Mouse (Mus musculus): ENCODE measurements around the gene Umad1.
"Not testable (repeated sequence)": the region's sequence is repeated elsewhere in the genome, so short reads cannot be mapped to it uniquely, and the experiment has no call there.

Gene Umad1

DNA sequence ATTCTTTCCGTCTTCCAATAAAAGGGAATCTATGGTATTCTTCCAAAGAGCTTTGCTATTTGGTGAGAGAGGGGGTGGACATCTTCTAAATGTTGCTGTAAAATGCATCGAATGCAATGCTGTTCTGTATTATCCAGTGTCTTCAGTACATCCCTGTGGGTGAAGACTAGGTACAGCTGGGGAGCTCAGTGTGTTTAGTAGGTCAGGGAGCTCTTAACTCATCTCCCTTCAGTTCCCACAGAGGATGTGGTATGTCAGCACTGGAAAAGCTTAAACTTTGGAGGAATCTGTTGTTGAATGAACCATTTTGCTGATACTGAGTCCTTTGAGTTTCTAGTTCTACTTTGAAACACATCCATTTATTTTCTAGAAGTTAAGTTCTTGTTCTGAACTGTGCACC, 53.5 kb downstream of the Umad1 start:
- in situ Hi-C loops (cut with MboI, MseI), result no loop called here

DNA sequence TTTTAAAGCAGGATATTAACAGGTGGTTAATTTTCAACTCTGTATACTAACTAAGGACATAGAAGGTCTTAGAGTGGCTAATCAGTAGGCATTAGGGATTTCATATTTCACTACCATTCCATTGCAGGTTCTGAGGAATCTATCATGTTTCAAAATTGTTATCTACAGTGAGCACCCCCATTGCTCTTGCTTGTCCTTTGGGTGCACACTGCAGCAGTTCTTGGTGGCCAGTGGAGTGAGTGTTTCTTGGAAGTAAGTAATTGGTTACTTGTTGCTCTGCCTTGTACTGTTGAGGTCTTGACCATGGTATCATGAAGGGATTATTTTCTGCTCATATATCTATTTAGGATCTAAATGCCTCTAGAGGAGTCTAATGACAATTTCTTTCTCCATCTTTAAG, 57.1 kb downstream of the Umad1 start:
- in situ Hi-C loops (cut with MboI, MseI), result no loop called here

DNA sequence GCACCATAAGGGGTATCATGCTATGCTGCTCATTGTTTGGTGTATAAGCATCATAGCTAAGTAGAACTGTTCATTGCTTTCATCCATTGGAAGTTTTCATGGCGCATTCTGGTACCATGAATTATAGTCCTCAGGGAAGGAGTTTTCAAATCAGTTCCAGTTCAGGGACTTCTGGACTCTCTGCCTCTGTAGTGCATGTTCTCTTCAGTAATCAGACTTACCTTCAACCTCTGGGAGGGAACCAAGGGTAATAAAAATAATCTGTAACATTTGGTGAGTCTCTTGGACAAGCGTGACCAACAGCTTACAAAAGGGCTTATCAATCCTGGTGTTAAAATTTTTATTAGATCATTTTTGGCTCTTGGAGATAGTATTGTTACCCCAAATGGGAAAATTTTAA, 60.5 kb downstream of the Umad1 start:
- in situ Hi-C loops (cut with MboI, MseI), result no loop called here

DNA sequence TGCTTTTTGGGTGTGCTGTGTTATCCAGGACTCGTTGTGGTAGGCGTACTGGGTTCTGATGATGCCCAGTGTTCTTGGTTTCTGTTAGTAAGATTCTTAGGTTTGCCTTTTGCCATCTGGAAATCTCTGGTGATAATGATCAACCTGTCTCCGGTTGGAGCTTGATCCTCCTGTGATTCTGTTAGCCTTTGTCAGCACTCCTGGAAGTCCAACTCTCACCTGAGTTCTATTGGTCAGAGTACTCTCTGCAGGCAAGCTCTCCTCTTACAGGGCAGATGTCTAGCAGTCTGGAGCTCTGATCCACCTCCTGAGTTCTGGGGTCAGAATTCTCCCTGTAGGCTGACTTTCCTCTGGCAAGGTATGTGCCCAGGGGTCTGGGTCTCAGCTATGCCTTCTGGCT, 72.4 kb downstream of the Umad1 start:
- in situ Hi-C loops (cut with MboI, MseI), result not testable (repeated sequence)

DNA sequence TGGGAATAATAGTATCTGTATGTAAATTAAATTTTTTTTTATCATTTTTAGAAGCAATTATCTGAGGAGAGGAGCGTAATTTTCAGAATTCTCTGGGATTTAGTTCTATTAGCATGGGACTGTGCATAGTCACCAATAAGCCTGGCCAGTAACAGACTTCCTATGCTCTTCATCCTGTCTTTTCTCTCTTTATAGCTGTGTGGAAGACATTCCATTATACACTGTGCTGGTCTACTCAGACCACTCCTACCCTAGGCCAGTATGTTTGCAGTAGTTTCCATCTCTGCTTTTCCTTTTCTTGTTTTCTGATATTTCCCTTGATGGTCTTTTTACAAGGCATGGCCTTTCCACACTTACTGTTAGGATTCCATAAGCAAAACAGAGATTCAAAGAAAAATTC, 74.3 kb downstream of the Umad1 start:
- in situ Hi-C loops (cut with MboI, MseI), result no loop called here

DNA sequence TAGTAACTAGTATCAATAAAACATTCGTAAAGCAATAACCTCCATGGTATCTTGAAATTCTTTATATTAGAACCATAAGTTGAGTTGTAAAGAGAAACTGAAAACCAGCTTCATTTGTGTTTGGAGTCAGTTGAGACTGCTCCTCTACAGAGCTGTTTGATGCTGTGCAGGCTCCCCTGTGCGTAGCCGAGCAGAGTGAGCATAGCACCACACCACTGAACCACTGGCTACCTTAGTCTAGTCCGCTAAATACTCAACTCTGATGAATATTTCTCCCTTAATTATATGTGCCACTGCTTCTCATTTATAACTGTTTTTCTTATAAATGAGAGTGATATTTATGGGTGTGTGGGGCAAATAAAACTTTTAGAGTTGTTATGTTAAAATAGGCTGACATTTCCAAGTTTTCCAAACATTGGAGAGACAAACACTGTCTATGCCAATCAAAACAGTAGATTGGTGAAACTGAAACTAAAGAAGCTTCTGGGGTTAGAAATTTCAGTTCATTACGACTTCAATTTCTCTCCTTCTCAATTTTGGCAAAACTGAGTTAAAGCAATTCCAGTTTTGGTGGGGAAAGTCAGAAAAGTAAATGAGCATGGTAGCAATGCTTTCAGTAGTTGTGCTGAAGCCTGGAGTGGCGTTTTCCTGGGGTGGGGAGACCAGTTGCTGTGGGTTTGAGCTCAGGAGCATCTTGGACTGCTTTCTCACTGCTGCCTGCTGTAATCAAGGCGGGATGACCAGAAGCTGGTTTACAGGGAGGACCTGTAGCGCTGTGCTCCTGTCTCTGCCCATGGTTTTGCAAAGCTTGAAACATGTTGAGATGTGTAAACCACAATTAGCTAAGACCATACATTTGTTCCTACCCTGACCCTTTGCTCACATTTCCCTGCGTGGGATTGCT, 77.7 kb downstream of the Umad1 start:
- in situ Hi-C loops (cut with MboI, MseI), result no loop called here

DNA sequence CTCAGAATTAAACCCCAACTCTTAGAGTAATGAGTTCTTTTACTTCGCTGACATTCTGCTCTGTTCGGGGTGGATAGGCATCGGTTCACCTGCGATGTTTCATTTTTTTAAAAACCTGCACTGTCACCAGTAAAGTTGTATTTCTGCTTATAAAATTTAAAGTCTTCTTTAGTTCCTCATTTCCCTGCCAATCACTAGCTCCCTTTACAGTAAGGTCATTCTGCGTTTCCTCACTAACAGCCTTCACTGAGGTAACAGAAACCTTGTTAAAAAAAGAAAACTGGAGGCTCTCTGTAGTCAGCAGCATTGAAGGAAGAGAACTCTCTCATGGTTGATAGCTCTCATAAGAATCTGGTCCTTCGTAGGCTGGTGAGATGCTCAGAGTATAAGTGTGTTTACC, 80.4 kb downstream of the Umad1 start:
- in situ Hi-C loops (cut with MboI, MseI), result no loop called here

DNA sequence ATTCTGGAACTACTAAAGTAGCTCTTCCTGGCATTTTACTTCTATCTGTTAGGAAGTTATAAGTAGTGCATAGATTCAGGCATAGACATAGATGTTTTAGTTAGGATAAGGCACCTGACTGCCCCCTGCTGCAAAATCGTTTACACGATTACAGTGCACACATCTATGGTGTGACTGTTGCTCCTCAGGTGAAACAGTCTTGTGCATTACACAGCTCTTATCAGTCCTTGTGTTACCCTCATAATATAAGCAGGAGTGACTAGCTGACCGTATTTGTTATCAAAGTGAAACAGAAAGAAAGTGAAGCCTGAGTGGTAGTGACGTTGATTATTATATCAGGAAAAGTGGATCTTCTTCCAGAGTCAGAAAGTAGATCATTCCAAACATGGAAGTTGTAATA, 84.2 kb downstream of the Umad1 start:
- in situ Hi-C loops (cut with MboI, MseI), result no loop called here

DNA sequence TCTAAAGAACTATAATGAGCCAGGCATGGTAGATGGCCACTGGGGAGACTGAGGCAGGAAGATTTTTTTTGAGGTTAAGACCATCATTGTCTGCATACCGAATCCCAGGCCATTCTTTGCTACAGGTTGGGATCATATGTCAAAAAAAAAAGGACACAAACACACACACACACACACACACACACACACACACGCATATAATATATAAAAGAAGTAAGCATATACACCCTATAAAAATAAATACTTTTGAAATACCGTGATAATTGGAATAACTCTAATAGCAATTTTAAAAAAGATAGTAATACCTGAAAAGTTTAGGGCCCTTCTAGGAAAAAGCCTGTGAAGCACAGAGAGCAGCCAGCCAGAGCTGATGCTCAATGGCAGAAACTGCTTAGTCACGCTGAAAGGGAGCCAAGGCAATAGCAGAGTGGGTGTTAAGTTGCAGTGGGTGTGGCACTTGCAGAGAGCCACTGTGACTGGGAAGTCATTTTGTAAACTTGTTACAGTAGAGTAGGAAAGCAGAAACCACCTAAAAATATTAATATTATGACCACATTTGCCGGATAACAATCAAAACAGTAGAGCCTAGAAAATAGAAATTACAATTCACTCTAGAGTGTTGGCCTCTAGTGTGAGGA, 86.2 kb downstream of the Umad1 start:
- in situ Hi-C loops (cut with MboI, MseI), result no loop called here

DNA sequence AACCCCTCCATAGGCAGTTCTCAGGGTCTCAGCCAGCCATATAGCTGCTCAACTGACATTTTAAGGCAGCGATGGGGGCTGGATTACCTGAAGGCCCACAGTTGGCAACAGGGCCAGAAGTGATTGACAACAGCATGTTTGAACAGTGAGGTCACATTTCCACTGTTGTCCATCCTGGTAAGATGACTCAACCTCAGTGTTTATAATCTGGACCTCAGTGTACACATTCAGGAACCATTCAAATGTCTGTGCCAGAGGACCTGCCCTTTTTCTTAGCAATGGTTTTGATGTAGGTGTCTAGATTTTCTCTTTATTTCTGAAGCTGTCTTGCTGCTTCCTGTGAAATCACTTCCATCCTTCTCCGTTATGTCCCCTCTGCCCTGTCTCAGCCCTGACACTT, 88.1 kb downstream of the Umad1 start:
- in situ Hi-C loops (cut with MboI, MseI), result no loop called here

DNA sequence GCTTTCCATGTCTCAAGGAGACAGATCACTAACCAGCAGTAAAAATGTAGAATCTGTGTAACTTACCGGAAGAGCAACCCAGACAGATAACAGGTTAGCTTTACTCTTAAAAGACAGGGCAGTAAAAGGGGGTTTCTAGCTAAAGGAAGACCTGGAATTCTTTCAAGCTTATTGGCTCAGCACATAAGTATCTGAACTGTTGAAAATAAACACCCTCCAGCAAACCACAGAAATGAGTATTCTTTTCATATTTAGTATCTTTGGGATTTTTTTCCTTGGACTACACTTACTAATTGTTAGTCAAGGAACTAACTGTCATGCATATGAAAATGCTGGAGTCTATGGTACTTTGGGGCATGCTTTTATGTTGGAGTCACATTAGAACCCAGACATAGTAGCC, 89.3 kb downstream of the Umad1 start:
- in situ Hi-C loops (cut with MboI, MseI), result no loop called here

DNA sequence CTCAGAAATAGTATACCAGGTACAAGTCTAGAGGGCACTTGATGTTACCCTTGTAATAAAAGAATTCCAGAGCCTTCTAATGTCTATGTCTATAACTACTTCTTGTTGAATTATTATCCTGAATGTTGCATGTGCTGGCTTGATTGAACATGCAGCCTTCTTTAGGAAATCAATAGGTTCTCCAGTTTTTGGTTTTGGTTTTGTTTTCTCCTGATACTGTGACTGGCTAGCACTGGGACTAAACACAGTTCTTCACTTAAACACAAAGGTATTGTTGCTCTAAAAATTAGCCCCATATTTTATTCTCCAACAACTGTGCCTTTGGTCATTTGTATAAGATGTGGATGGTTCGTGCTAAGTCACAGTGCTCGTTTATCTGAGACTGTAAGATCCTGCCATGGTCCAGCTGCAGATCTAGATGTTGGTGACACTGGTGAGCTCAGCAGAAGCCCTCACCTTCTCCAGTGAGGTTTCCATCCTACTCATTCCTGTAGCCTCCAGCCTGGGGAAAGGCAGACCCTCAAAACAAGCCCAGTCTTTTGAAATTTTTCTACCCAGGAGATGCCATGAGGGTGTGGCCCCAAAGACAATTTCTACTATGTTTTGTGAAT, 90.1 kb downstream of the Umad1 start:
- in situ Hi-C loops (cut with MboI, MseI), result no loop called here

DNA sequence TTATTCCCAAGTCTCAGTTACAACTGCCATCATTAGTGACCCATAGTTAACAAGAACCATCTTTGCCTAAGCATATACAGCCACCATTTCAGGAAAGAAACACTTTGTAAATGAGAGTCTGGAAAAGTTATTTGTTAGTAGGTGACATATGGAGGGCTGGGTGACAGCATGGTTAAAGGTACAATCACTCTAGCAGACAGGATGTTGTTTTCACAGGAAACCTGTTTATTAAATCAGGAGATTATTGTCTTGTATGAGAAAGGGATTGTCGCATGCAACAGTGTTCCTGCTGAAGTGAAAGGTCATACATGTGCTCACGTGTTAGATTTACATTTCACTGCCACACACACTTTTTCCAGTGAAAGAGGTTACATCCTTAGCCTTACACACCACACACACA, 92.4 kb downstream of the Umad1 start:
- in situ Hi-C loops (cut with MboI, MseI), result no loop called here

DNA sequence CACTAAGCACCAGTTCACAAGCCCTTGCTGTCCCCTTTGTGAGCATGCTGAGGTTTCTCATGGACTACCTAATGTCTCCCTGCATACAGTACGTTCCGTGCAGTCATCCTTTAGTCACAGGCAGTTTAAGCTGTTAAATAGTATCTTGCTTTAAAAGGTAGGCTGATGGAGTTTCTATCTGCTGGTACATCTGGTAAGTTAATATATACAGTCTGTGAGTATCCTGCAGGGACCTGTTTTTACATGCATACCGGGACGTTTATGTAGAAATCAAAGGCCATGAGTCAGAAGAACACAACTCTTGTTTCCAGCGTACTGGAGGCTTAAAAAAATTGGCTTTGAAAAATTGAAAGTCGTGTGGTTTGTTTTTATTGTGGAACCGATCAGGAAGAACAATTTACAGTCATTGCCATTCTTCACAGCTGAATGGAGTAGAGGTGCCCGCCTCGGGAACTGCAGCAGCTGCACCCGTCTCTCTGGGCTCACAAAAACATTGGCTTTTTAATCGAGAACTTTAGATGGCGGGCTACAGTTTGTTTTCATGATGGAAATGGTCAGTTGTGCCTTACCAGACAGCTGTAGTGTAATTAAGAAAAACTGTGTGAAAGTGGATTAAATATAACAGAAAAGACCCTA, 93.6 kb downstream of the Umad1 start:
- in situ Hi-C loops (cut with MboI, MseI), result no loop called here

DNA sequence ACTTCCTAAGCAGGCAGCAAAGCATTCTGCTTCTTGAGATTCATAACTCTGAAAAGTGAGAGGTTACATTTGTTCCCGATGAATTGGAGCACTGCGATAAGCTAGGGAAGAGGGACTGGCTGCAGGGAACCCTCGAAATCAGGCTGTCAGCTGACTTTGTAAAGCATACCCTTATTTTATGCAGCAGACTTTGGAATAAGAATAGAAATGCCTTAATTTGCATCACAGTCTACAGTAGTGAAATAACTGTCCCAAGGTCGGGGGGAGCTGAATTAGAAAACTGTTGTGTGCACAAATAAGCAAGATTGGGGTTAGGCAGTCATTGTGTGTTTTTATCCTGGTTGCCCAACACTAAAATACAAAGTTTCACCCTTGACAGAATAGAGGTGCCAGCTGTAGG, 94.4 kb downstream of the Umad1 start:
- in situ Hi-C loops (cut with MboI, MseI), result no loop called here

DNA sequence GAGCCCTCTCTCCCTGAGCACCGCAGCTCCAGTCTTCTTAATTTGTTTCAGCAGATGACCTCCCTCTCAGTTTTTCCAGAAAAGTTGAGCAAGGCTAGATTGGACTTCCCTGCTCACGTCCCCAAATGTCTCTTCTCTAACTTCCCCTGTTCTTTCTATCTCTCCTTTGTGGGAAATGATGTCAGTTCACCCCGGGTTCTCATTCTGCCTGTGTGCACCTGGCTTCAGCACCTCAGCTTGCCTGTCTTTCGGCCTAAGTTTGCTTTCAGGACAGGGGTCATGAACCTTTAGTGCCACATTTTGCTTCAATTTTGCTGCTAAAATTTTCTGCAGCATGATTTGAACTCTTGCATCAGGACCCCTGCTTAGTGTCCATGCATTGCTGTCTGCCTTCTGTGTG, 95.8 kb downstream of the Umad1 start:
- in situ Hi-C loops (cut with MboI, MseI), result no loop called here

DNA sequence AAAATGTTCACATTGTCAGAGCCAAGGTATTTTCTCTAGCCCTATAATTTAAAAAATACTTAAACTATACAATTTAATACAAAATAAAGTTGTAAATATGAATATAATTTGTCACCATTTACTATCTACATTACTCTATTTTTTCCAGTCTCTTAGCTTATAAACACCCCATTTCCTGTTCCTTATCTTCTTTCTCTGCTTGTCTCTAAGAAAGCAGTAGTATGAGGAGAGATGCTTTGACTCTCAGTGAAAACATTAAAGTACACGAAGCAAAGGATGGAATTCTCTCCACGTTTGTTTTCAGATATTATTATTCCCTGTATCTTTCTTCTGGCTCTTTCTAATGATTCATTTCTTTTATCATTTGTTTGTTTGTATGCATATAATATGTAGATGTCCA, 99.1 kb downstream of the Umad1 start:
- in situ Hi-C loops (cut with MboI, MseI), result no loop called here

DNA sequence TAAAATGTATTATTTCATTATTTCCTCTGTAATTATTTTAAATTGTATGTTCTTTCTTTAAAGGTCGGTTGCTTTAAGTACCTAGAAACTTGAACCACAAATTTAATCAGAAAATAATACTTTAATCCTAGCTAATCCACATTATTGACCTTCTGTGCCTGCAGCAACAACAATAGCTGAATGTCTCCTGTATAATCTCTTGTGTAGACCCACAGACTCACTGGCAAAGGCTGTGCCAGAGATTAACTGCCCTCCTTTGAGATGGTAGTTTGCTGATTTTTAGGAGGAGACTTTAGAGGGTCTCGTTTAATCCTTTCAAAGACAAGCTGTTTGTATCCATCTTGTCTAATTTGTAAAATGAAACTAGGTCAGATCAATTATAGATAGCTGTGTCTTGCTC, 99.7 kb downstream of the Umad1 start:
- in situ Hi-C loops (cut with MboI, MseI), result no loop called here

DNA sequence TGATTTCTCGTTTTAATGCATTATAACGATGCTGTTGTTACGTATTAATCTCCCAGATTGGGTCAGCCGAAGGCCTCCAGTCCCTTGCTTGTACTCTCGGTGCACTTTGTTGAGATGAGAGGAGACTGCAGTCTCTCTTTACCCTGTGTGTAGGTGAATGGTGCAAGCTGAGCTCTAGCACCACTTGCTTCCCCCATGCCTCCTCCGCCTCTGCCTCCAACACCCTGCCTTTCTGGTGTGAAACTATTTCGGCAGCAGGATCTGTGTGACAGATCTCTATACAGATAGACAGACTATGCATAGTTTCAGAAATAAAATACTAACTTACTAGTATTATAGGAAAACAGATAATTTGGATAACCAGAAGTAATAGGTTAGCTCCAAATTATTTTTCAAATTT, 101.7 kb downstream of the Umad1 start:
- in situ Hi-C loops (cut with MboI, MseI), result no loop called here

DNA sequence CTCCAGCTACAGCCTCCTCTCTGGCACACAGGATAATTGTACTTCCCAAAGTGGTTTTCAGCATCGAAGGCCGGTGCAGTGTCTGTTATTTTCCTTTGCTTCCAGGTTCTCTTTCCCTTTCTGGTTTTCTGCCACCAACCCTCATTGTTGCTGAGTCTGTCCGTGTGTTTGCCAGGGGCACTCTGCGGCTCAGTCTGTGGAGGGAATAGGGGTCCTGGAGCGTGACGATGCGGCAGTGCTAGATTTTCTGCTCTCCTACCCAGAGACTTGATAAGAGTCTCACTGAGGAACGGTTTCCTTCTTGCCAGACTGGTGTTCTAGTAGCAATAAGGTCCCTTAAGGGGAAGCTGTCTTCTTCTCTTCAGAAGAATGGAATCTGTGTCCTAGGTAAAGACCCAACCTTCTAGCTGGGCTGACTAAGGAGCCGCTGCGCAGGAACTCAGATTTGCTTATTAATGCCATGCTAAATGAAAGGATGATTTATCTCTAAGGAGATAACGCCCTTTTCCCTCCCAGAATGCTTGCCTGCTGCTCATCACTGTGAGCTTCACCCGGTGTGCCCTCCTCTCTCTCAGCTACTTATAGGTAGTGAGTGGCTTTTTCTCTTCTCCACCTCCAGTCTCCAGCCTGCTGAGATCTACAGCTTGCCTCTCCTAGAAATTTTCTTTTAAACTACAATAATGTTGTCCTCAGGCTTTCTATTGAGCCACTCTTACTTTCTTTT, 105.1 kb downstream of the Umad1 start:
- in situ Hi-C loops (cut with MboI, MseI), result no loop called here

DNA sequence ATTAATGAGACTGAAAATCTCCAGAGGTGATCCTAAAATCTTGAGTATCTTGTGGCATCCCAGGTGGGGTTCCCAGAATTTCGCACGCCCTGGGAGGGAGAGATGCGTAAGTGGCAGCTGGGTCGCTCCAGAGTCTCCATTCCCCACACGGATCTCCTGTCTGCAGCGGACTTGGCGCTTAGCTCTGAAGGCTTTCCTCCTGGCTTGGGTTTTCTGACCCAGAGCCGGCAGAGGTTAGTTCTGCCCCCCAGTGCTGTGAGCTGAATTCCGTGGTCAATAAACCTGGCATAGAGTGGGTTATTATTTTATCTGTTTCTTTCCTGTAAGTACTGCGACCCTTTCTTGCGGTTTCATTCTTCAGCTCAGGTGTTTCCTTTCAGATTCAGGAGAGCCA, 105.7 kb downstream of the Umad1 start:
- in situ Hi-C loops (cut with MboI, MseI), result no loop called here

DNA sequence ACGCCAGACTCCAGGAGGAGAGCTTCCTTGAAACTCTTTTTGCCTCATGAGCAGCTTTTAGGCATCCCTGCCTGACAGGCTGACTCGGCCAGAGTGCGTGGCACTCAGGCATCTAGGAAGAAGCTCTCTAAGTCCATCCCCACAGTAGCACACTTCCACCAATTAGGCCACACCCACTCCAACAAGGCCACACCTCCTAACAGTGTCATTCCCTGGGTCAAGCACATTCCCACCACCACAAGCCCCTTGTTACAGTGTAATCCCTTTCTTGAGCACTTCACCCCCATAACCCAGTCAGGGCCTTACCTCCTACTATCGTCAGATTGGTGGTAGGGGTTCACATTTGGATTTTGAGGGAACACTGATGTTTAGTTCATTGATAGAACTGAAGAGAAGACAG, 108.6 kb downstream of the Umad1 start:
- in situ Hi-C loops (cut with MboI, MseI), result no loop called here
